Comparison of ENCODE assay signal across 9 mouse cellular contexts in the genomic region with DNA sequence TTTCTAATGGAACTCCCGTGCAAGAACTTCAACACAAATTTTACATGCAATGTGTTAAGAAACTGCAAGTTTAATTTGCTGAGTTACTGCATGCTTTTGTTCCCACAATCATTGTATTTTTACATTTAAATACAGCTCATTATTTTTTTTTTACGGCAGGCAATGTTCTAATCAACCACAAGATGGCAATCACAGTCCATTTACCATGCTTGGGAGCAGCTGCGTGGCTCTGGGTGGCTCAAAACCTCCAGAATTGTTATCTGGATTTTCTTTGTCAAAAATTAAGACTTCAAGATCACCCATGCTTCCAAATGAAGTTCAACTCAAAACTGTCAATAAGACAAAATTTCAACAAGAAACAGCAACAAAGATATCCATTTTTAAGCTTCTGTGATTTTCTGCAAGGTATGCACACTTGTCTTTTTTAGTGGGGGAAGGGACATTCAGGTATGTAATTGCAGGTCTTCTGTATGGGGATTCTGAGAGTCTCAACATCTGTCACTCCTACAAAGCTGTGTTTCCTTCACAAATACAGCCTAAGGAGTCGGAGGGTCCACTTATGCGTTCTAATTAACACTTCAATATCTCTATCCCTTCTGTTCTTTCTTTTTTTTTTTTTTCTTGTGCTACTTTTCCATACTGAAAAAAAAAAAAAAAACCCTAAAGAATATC. TPM values are rescaled to one million over a fixed set of nuclear protein-coding genes. Genes with fewer than 3 reads are reported as not detected.
DNase-seq lines count a peak whose midpoint lies in the region; ATAC-seq and TF ChIP-seq lines count a peak whose summit lies in the region.
"Had no signal": no experiment of that assay in that cellular context is flagged by ENCODE, and none has a peak within 500 bp of the region (broad histone marks: within the 10 kb centered on the region; RNA-seq: fewer than 3 reads in every experiment).

No protein-coding gene starts in this region.

- WGBS in heart, embryonic 10.5 days, result 20% methylated on average over 5 of the region's 5 CpGs
- WGBS in embryonic facial prominence, embryonic 10.5 days, result 20% methylated on average over 5 of the region's 5 CpGs
- WGBS in limb, embryonic 14.5 days, result 19% methylated on average over 5 of the region's 5 CpGs
- WGBS in stomach, postnatal 0 days, result 16% methylated on average over 5 of the region's 5 CpGs

- no peak for TF ChIP-seq POLR2A in limb, embryonic 14.5 days (IDR thresholded peaks at IDR 0.05; ENCODE audit: borderline replicate concordance, extremely low read depth, insufficient read depth, insufficient read length)

- H3K4me3 ChIP-seq in heart, embryonic 10.5 days, result no peak overlapping the region
- no peak overlapping the region for H3K4me3 ChIP-seq in embryonic facial prominence, embryonic 10.5 days
- H3K4me3 ChIP-seq in limb, embryonic 14.5 days (replicated peaks; ENCODE audit: low read length), result no peak overlapping the region
- no peak overlapping the region for H3K4me3 ChIP-seq in stomach, postnatal 0 days (ENCODE audit: low read depth, low read length)
- H3K4me3 ChIP-seq: liver, embryonic 13.5 days had no signal

- TF ChIP-seq CTCF in stomach, postnatal 0 days (IDR thresholded peaks at IDR 0.05; ENCODE audit: low read depth), result peak; percentile 93

- no peaks in the 10 kb centered on the region for H3K9me3 ChIP-seq in heart, embryonic 10.5 days
- H3K9me3 ChIP-seq in embryonic facial prominence, embryonic 10.5 days, result 0 out of 2 replicates have a peak, but pooled peaks cover 4% of the 10 kb centered on the region
- no peaks in the 10 kb centered on the region for H3K9me3 ChIP-seq in limb, embryonic 14.5 days (ENCODE audit: control insufficient read depth, low read length)
- H3K9me3 ChIP-seq in stomach, postnatal 0 days (ENCODE audit: control insufficient read depth, low read length), result no peaks in the 10 kb centered on the region

- peak; percentile 12 to 42 for DNase-seq in heart, adult 18-20 months
- DNase-seq in heart, embryonic 10.5 days (ENCODE audit: low spot score), result no peak
- DNase-seq in right cerebral cortex, postnatal 4 days, result peak; percentile 12
- no peak for DNase-seq in right cerebral cortex, postnatal 25 days
- peak; percentile 29 for DNase-seq in embryonic facial prominence, embryonic 10.5 days (ENCODE audit: low spot score)
- peak; percentile 76 for DNase-seq in limb, embryonic 14.5 days (ENCODE audit: low spot score)
- no peak for DNase-seq in stomach, postnatal 0 days (ENCODE audit: low spot score)
- DNase-seq in yolk sac, embryonic 10.5 days (ENCODE audit: low spot score), result no peak
- DNase-seq: liver, embryonic 13.5 days had no signal

- no peaks in the 10 kb centered on the region for H3K36me3 ChIP-seq in heart, embryonic 10.5 days
- H3K36me3 ChIP-seq in embryonic facial prominence, embryonic 10.5 days (replicated peaks), result no peaks in the 10 kb centered on the region
- no peaks in the 10 kb centered on the region for H3K36me3 ChIP-seq in limb, embryonic 14.5 days (ENCODE audit: control insufficient read depth, insufficient read depth, low read length)
- H3K36me3 ChIP-seq in stomach, postnatal 0 days (ENCODE audit: control insufficient read depth, insufficient read depth, low read length), result no peaks in the 10 kb centered on the region
- H3K36me3 ChIP-seq: liver, embryonic 13.5 days had no signal

- no peak for TF ChIP-seq EP300 in stomach, postnatal 0 days (optimal IDR thresholded peaks at IDR 0.05)

- H3K27ac ChIP-seq in heart, embryonic 10.5 days, result no peak overlapping the region
- H3K27ac ChIP-seq in embryonic facial prominence, embryonic 10.5 days (replicated peaks), result no peak overlapping the region
- no peak overlapping the region for H3K27ac ChIP-seq in limb, embryonic 14.5 days (replicated peaks; ENCODE audit: low read depth, low read length)
- no peak overlapping the region for H3K27ac ChIP-seq in stomach, postnatal 0 days (replicated peaks)
- H3K27ac ChIP-seq: liver, embryonic 13.5 days had no signal

- ATAC-seq in limb, embryonic 14.5 days (ENCODE audit: low FRiP score, low read depth), result no peak
- ATAC-seq in stomach, postnatal 0 days (ENCODE audit: low FRiP score, low TSS enrichment), result no peak

- no peaks in the 10 kb centered on the region for H3K4me1 ChIP-seq in heart, embryonic 10.5 days
- peaks cover 17% of the 10 kb centered on the region for H3K4me1 ChIP-seq in embryonic facial prominence, embryonic 10.5 days
- no peaks in the 10 kb centered on the region for H3K4me1 ChIP-seq in limb, embryonic 14.5 days (ENCODE audit: control insufficient read depth, insufficient read depth, low read length)
- H3K4me1 ChIP-seq in stomach, postnatal 0 days (replicated peaks; ENCODE audit: control insufficient read depth, insufficient read depth), result no peaks in the 10 kb centered on the region
- H3K4me1 ChIP-seq: liver, embryonic 13.5 days had no signal

- H3K4me2 ChIP-seq in limb, embryonic 14.5 days (replicated peaks; ENCODE audit: low read depth, low read length, severe bottlenecking), result no peak overlapping the region
- no peak overlapping the region for H3K4me2 ChIP-seq in stomach, postnatal 0 days (replicated peaks; ENCODE audit: low read depth)
- H3K4me2 ChIP-seq: liver, embryonic 13.5 days had no signal

- H3K9ac ChIP-seq in limb, embryonic 14.5 days (ENCODE audit: low read depth, low read length, severe bottlenecking), result no peak overlapping the region
- no peak overlapping the region for H3K9ac ChIP-seq in stomach, postnatal 0 days (ENCODE audit: low read length)
- H3K9ac ChIP-seq: liver, embryonic 13.5 days had no signal

- H3K27me3 ChIP-seq in heart, embryonic 10.5 days (ENCODE audit: insufficient read depth, poor library complexity, severe bottlenecking), result no peaks in the 10 kb centered on the region
- no peaks in the 10 kb centered on the region for H3K27me3 ChIP-seq in embryonic facial prominence, embryonic 10.5 days (replicated peaks; ENCODE audit: low read depth, poor library complexity, severe bottlenecking)
- H3K27me3 ChIP-seq in limb, embryonic 14.5 days (ENCODE audit: control insufficient read depth, insufficient read depth, low read length), result no peaks in the 10 kb centered on the region
- no peaks in the 10 kb centered on the region for H3K27me3 ChIP-seq in stomach, postnatal 0 days (ENCODE audit: control insufficient read depth, insufficient read depth, low read length)
- H3K27me3 ChIP-seq: liver, embryonic 13.5 days had no signal

RNA-seq across cellular contexts. Expression of a gene that starts 13.9 kb away (rescaled TPM):
- total RNA-seq in heart, adult 18-20 months (2021), result 1 to 10 TPM; 5.3 to 5.5 TPM
- 7.1 and 7.8 TPM in 2 replicates for polyA plus RNA-seq in heart, embryonic 10.5 days (2016; fragmentation: Nextera tagmentation; extraction: Ambion mirVana)
- 7.2 and 7.6 TPM in 2 replicates for polyA plus RNA-seq in embryonic facial prominence, embryonic 10.5 days (2016; fragmentation: Nextera tagmentation; extraction: Ambion mirVana)
- polyA plus RNA-seq in limb, embryonic 14.5 days (2012; rRNA removed), result 4.2 and 6.0 TPM in 2 replicates
- 8.1 and 8.2 TPM in 2 replicates for polyA plus RNA-seq in limb, embryonic 14.5 days (2014; fragmentation: Nextera tagmentation; extraction: Ambion mirVana)
- 6.5 and 7.2 TPM in 2 replicates for polyA plus RNA-seq in stomach, postnatal 0 days (2015; fragmentation: Nextera tagmentation; extraction: Ambion mirVana)

RNA-seq across cellular contexts. Expression of a gene that starts 15.1 kb away (rescaled TPM):
- 1 to 10 TPM; 7.8 to 9.8 TPM for total RNA-seq in heart, adult 18-20 months (2021)
- polyA plus RNA-seq in heart, embryonic 10.5 days (2016; fragmentation: Nextera tagmentation; extraction: Ambion mirVana), result 6.5 and 8.3 TPM in 2 replicates
- 5.9 and 6.3 TPM in 2 replicates for polyA plus RNA-seq in embryonic facial prominence, embryonic 10.5 days (2016; fragmentation: Nextera tagmentation; extraction: Ambion mirVana)
- polyA plus RNA-seq in limb, embryonic 14.5 days (2012; rRNA removed), result 13.4 and 14.7 TPM in 2 replicates
- polyA plus RNA-seq in limb, embryonic 14.5 days (2014; fragmentation: Nextera tagmentation; extraction: Ambion mirVana), result 8.2 TPM in 2 replicates
- polyA plus RNA-seq in stomach, postnatal 0 days (2015; fragmentation: Nextera tagmentation; extraction: Ambion mirVana), result 4.4 and 4.7 TPM in 2 replicates

Comparison
In these comparisons a context has a peak if more than half of its experiments do, and no peak if none do; other contexts are left out.
1. DNase-seq: peak in heart, adult 18-20 months (2 of 2), right cerebral cortex, postnatal 4 days (single experiment), embryonic facial prominence, embryonic 10.5 days (single experiment) and limb, embryonic 14.5 days (single experiment); none in heart, embryonic 10.5 days (single experiment), right cerebral cortex, postnatal 25 days (single experiment), stomach, postnatal 0 days (single experiment) and yolk sac, embryonic 10.5 days (single experiment).